Mouse (Mus musculus): ENCODE data around the gene Kdelr3. TPM values are rescaled to one million over a fixed set of nuclear protein-coding genes. Genes with fewer than 3 reads are reported as not detected.

The Kdelr3 gene
- polyA plus RNA-seq, 2 experiments, result 143 to 158 TPM

- DNase-seq (ENCODE audit: low spot score) (peak; percentile 81), ATAC-seq (ENCODE audit: low FRiP score, low read depth) (peak; percentile 75)
- Histone ChIP-seq H3K27me3 (ENCODE audit: control insufficient read depth, insufficient read depth, low read length) (peaks cover 44% of the 10 kb centered on the region), H3K27ac (replicated peaks; ENCODE audit: low read depth, low read length) (no peak overlapping the region), H3K4me2 (replicated peaks; ENCODE audit: low read depth, low read length, severe bottlenecking) (peak overlapping the region; percentile 77), H3K36me3 (ENCODE audit: control insufficient read depth, insufficient read depth, low read length) (no peaks in the 10 kb centered on the region), H3K9me3 (ENCODE audit: control insufficient read depth, low read length) (no peaks in the 10 kb centered on the region), H3K9ac (ENCODE audit: low read depth, low read length, severe bottlenecking) (peak overlapping the region; percentile 34; the same call in 1 of the 2 replicates), H3K4me3 (replicated peaks; ENCODE audit: low read length) (peak overlapping the region; percentile 38), H3K4me1 (ENCODE audit: control insufficient read depth, insufficient read depth, low read length) (peaks cover 14% of the 10 kb centered on the region)
- 1% methylated on average over 61 of the region's 61 CpGs for WGBS
- TF ChIP-seq POLR2A (IDR thresholded peaks at IDR 0.05; ENCODE audit: borderline replicate concordance, extremely low read depth, insufficient read depth, insufficient read length), result no peak
Observed at GRCm38 (mm10) chr15:79511553-79512320, 4.5 kb upstream of the Kdelr3 start.

GRCm38 (mm10) chr15:79513940-79514339, 2.3 kb upstream of the Kdelr3 start:
- WGBS, result 11% methylated on average over 9 of the region's 9 CpGs
- TF ChIP-seq POLR2A (IDR thresholded peaks at IDR 0.05; ENCODE audit: borderline replicate concordance, extremely low read depth, insufficient read depth, insufficient read length), result no peak
- H3K27me3 ChIP-seq (ENCODE audit: control insufficient read depth, insufficient read depth, low read length), result peaks cover 28% of the 10 kb centered on the region
- H3K4me3 ChIP-seq (replicated peaks; ENCODE audit: low read length), result no peak overlapping the region
- DNase-seq (ENCODE audit: low spot score) (peak; percentile 41), ATAC-seq (ENCODE audit: low FRiP score, low read depth) (no peak)
- no peak overlapping the region for H3K4me2 ChIP-seq (replicated peaks; ENCODE audit: low read depth, low read length, severe bottlenecking)
- H3K4me1 ChIP-seq (ENCODE audit: control insufficient read depth, insufficient read depth, low read length), result peaks cover 33% of the 10 kb centered on the region
- H3K27ac ChIP-seq (replicated peaks; ENCODE audit: low read depth, low read length), result no peak overlapping the region
- no peaks in the 10 kb centered on the region for H3K9me3 ChIP-seq (ENCODE audit: control insufficient read depth, low read length)
- no peak overlapping the region for H3K9ac ChIP-seq (ENCODE audit: low read depth, low read length, severe bottlenecking)
- no peaks in the 10 kb centered on the region for H3K36me3 ChIP-seq (ENCODE audit: control insufficient read depth, insufficient read depth, low read length)

GRCm38 (mm10) chr15:79517710-79518109, 1.5 kb downstream of the Kdelr3 start:
- H3K4me1 ChIP-seq (ENCODE audit: control insufficient read depth, insufficient read depth, low read length), result peaks cover 27% of the 10 kb centered on the region
- H3K36me3 ChIP-seq (ENCODE audit: control insufficient read depth, insufficient read depth, low read length), result peaks cover 7% of the 10 kb centered on the region
- H3K27ac ChIP-seq (replicated peaks; ENCODE audit: low read depth, low read length), result no peak overlapping the region
- H3K27me3 ChIP-seq (ENCODE audit: control insufficient read depth, insufficient read depth, low read length), result peaks cover 9% of the 10 kb centered on the region; the same call in 1 of the 2 replicates
- peak overlapping the region; percentile 59 for H3K4me3 ChIP-seq (replicated peaks; ENCODE audit: low read length)
- H3K9me3 ChIP-seq (ENCODE audit: control insufficient read depth, low read length), result no peaks in the 10 kb centered on the region
- 72% methylated on average over 4 of the region's 4 CpGs for WGBS
- TF ChIP-seq POLR2A (IDR thresholded peaks at IDR 0.05; ENCODE audit: borderline replicate concordance, extremely low read depth, insufficient read depth, insufficient read length), result no peak
- ATAC-seq (ENCODE audit: low FRiP score, low read depth) (no peak), DNase-seq (ENCODE audit: low spot score) (no peak)
- H3K4me2 ChIP-seq (replicated peaks; ENCODE audit: low read depth, low read length, severe bottlenecking), result peak overlapping the region; percentile 67
- H3K9ac ChIP-seq (ENCODE audit: low read depth, low read length, severe bottlenecking), result no peak overlapping the region; the same call in 1 of the 2 replicates

GRCm38 (mm10) chr15:79518571-79518970, 2.4 kb downstream of the Kdelr3 start:
- Histone ChIP-seq H3K4me3 (replicated peaks; ENCODE audit: low read length) (no peak overlapping the region; the same call in 1 of the 2 replicates), H3K4me2 (replicated peaks; ENCODE audit: low read depth, low read length, severe bottlenecking) (peak overlapping the region; percentile 67)
- no peak for DNase-seq (ENCODE audit: low spot score)

GRCm38 (mm10) chr15:79519400-79520220, 3.4 kb downstream of the Kdelr3 start:
- Histone ChIP-seq H3K27ac (replicated peaks; ENCODE audit: low read depth, low read length) (no peak overlapping the region), H3K4me2 (replicated peaks; ENCODE audit: low read depth, low read length, severe bottlenecking) (peak overlapping the region; percentile 5; the same call in 1 of the 2 replicates), H3K36me3 (ENCODE audit: control insufficient read depth, insufficient read depth, low read length) (peaks cover 26% of the 10 kb centered on the region), H3K4me1 (ENCODE audit: control insufficient read depth, insufficient read depth, low read length) (peaks cover 22% of the 10 kb centered on the region), H3K9ac (ENCODE audit: low read depth, low read length, severe bottlenecking) (no peak overlapping the region), H3K4me3 (replicated peaks; ENCODE audit: low read length) (no peak overlapping the region), H3K9me3 (ENCODE audit: control insufficient read depth, low read length) (no peaks in the 10 kb centered on the region), H3K27me3 (ENCODE audit: control insufficient read depth, insufficient read depth, low read length) (no peaks in the 10 kb centered on the region)
- DNase-seq (ENCODE audit: low spot score), result no peak
- ATAC-seq (ENCODE audit: low FRiP score, low read depth), result no peak
- no peak for TF ChIP-seq POLR2A (IDR thresholded peaks at IDR 0.05; ENCODE audit: borderline replicate concordance, extremely low read depth, insufficient read depth, insufficient read length)
- WGBS, result 47% methylated on average over 14 of the region's 16 CpGs

More at GRCm38 (mm10) chr15:79518571-79518970, 2.4 kb downstream of the Kdelr3 start:
- TF ChIP-seq POLR2A (IDR thresholded peaks at IDR 0.05; ENCODE audit: borderline replicate concordance, extremely low read depth, insufficient read depth, insufficient read length), result no peak
- ATAC-seq (ENCODE audit: low FRiP score, low read depth), result no peak
- peaks cover 8% of the 10 kb centered on the region; the same call in 1 of the 2 replicates for H3K27me3 ChIP-seq (ENCODE audit: control insufficient read depth, insufficient read depth, low read length)
- H3K9ac ChIP-seq (ENCODE audit: low read depth, low read length, severe bottlenecking), result no peak overlapping the region
- no peak overlapping the region for H3K27ac ChIP-seq (replicated peaks; ENCODE audit: low read depth, low read length)
- WGBS, result 91% methylated on average over 3 of the region's 3 CpGs
- no peaks in the 10 kb centered on the region for H3K9me3 ChIP-seq (ENCODE audit: control insufficient read depth, low read length)
- H3K36me3 ChIP-seq (ENCODE audit: control insufficient read depth, insufficient read depth, low read length), result peaks cover 16% of the 10 kb centered on the region
- peaks cover 27% of the 10 kb centered on the region for H3K4me1 ChIP-seq (ENCODE audit: control insufficient read depth, insufficient read depth, low read length)
